Mouse (Mus musculus) kidney, adult 18-20 months (tissue): ENCODE results near the gene Iffo1.
A peak's percentile ranks its signal among the peaks of the same experiment; 100 is the strongest.

Experiments
- DNase-seq: peaks from one replicate; pipeline ENCODE4 v3.0.0; 2021

The Iffo1 gene

GRCm38 (mm10) chr6:125145001-125145400, at the start of gene Iffo1:
TSS of gene Iffo1 (plus strand) at chr6:125145241.
- peak; percentile 90 for DNase-seq

DNA sequence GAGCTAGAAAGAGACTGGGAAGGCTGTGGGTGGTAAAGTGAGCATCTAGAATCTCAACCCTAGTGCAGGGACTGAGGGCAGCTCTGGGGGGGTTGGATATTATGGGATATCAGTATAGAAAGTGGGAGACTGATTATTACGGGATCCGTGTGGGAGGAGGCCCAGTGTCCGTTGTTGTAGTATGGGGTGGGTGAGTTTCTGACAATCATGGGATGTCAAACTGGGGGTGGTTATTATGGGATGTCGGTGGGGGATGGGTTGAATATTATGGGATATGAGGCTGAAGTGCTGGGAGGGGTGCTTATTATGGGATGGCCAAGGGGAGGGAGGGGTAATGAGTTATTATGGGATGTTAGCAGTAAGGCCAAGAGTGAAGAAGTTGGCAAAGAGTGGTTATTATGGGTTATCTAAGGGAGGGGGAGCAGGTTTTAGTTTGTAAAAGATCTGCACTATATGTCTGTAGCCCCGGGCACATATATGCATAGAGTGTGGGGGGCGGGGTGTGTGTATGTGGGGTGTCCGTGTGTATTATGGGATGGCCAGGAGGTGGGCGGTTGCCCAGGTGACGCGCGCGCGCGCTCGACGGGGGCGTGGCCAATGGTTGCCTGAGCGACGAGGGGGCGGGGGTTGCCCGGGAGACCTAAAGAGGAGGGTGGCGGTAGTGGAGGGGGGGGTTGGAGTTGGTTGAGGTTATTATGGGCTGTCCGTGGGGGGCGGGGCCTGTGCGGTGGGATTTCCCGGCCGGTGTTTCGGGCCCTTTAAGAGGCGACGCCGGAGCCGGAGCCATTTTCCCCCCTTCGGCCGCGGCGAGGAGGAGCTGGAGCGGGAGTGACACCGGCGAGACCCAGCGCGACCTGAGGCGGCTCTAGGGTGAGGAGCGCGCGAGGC, 49.4 kb upstream of the Iffo1 start, which contains the start of gene Chd4:
Gene Chd4, plus strand, starts transcription at position 591 of the 888 bp plus-strand sequence.
- peak; percentile 92 for DNase-seq

- DNase-seq, result no peak
Measured at GRCm38 (mm10) chr6:125096279-125096596, 48.8 kb upstream of the Iffo1 start.

GRCm38 (mm10) chr6:125096597-125097345, 48.3 kb upstream of the Iffo1 start:
- DNase-seq, result peak; percentile 71

DNA sequence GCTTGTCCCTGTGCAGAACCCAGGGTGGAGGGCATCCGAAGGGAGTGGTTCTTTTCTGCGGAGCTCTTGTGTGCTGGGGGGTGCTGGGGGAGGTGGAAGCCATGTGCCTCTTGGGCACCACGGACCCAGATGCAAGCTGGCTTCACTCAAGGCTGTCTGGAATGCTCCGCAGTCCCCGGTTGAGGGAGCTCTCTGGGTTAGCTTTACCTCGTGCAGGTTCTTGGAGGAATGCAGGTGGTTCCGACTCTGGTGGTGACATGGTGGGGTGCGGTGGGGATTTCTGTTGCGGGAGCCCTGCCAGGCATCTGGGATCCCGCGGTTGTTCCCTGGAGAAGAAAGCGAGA, 47.7 kb upstream of the Iffo1 start:
- no peak for DNase-seq

DNA sequence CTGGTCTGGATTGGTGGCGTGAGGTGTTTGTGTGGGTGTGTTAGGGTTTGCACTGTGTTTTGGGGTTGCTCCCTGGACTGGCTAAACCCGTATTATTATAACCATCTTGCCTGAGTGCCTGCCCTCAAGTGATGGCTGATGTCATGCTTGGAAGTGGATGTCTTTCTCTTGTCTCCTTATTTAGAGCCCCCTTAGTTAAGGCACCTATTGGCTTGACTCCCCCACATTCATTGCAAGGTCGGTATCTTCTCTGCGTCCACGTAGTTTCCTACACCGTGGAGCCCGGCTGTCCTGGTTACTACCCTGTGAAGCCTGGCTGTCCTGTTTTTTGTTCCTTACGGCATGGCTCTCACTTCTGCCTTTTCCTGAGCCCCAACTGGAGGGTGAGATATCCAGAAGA, 47.1 kb upstream of the Iffo1 start:
- DNase-seq, result no peak

DNA sequence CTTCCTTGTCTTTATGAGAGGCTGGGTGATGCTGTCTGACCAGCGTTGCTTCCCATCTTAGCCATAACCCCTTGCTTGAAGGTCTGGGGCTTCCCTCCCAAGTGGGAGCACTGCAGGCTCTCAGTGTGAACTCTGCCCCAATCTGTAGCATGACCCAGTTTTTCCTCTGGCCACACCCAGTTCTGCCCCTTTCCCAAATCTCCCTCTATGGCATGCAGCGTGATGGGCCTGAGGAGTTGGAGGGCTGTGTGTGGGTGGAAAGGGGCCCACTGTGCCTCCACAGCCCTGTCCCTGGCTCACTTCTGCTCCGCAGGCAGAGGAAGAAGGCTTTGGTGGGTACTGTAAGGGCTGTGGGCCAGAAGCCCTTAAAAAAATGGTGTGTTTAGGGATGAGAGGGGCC, 46.5 kb upstream of the Iffo1 start:
- no peak for DNase-seq

DNA sequence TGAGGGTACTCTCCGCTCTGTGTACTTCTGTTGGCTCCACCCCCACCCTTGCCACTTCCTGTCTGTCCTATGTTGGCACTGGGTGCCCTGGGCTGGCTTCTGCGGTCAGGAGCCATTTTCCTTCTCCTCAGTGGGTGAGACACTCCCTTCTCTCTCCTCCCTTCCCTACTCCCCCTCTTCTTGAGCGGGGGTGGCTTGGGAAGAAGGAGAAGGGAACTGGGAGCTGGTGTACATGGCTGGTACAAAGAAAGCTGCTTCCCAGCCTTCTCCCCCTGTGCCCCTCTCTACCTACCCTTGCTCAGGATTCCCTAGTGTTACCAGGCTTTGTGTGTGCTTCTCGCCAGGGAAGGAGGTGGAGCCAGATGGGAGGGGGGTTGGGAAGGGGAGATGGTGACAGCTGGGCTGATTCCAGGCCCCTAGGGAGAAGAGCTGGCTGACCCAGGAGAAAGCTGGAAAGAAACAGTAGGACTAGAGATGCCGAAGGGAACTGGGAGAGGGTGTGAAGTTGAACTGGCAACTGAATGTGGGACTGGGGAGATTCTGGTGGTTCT, 45.5 kb upstream of the Iffo1 start:
- DNase-seq, result no peak

GRCm38 (mm10) chr6:125101444-125101843, 43.6 kb upstream of the Iffo1 start:
- no peak for DNase-seq

GRCm38 (mm10) chr6:125104223-125104622, 40.8 kb upstream of the Iffo1 start:
- DNase-seq, result no peak

DNA sequence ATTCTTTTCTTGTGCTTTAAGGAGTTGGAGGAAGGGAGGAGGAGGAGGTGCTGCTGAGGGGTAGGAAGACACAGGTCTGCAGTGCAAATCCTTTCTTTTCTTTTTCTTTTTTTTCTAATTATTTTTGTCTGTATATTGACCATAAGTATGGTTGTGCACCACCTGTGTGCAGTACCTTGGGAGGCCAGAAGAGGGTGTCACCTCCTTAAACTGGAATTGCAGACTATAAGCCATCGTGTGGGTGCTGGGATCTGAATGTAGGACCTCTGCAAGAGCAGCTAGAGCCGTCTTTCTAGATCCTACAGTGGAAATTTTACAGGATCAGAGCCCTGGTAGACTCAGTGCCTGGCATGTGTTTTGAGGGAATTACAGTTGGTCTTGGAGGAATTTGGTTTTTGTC, 37.3 kb upstream of the Iffo1 start:
- DNase-seq, result no peak

GRCm38 (mm10) chr6:125109371-125109770, 35.7 kb upstream of the Iffo1 start:
- DNase-seq, result no peak

- peak; percentile 53 for DNase-seq
Measured at GRCm38 (mm10) chr6:125110927-125111326, 34.1 kb upstream of the Iffo1 start.

GRCm38 (mm10) chr6:125112553-125112952, 32.5 kb upstream of the Iffo1 start:
- no peak for DNase-seq

DNA sequence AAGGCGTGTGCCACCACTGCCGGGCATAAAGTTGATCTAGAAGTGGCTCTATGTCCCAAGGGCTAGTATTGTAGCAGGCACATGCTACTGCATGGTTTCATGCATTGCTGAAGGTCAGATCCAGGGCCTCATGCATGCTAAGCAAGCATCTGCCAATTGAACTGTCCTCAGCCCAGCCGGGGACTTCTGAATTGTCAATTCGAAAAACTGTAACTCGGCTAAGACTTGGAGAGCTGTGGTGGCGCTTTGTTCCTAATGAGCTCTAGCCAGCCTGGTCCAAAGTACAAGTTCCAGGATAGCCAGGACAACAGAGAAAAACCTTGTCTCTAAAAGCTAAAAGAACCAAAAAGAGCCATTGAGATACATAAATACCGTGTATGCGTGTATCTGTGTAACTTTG, 25.7 kb upstream of the Iffo1 start:
- DNase-seq, result peak; percentile 34

DNA sequence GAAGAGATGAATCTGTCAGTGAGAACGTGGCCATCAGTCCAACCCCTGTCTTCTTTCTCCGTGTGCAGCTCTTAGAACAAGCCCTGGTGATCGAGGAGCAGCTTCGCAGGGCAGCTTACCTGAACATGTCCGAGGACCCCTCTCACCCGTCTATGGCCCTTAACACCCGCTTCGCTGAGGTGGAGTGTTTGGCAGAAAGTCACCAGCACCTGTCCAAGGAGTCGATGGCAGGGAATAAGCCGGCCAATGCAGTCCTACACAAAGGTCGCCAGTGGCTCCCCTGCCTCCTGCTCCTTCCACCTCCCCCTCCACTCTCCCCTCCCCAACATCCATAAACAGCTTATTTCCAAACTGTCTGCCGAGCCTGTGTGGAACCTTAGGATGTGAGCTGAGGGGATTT, 16.3 kb upstream of the Iffo1 start:
- DNase-seq, result no peak

DNA sequence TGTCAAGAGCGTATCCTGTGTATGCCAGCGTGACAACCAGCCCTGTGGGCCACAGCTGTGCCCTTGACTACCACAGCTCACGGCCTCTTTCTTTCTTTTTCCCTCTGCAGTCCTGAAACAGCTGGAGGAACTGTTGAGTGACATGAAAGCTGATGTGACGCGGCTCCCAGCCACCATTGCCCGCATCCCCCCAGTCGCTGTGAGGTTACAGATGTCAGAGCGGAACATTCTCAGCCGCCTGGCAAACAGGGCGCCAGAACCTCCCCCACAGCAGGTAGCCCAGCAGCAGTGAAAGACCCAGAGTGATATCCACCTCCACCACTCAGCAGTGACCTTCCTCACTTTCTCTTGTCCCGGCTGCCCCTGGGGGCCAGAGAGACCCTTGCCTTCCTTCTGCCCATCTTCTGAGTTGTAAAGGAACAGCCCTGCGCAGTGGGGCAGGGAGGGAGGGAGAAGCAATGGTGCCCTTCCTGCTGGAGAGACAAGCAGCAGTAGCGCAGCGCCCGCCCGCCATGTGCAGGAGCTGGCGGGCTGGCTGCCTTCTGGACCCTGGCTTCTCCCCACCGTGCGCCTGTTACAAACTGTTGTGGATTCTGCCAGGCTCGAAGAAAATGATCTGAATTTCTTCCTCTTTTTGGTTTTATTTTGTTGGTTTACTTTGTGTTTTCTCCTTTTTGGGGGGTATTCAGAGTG, 15.2 kb upstream of the Iffo1 start:
- DNase-seq, result no peak

DNA sequence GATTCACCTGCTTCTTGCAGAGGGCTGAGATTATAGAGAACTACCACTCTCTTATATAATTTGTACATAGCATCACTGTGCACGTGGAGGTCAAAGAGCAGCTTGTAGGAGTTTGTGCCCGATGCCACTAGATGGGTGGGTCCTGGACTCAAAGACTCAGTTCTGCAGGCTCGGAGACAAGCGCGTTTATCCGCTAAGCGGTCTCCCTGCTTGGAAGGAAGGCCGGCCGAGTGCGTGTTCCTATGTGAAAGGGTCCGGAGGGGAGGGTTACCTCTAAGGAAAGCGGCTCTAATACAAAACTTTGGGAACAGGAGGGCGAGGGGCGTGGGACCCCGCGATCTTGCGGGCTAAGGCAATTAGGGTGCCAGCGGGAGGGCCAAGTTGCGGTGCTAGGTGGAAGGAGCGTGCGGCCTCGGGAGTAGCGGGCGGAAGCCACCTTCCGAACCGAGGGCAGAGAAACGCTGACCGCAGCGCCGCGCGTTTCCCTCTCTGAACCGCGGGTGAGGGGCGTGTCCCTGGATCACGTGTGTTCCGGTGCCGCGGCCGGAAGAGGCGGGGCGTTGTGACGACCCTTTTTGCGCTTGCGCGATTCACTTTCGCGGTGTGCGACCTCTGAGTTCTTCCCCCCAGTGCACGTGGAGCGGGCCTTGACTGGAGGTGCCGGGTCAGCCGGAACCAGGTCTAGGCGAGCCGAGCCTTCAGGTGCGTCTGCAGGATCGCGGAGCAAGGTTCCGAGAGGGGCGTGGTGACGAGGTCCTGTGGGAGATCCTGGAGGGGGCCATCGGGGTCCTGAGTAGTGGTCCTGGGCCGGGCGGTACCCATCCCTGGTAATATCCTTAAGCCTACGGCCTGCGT, 13.5 kb upstream of the Iffo1 start, which contains the start of gene Nop2:
Gene Nop2, plus strand, starts transcription at position 608 of the 855 bp plus-strand sequence.
- DNase-seq, result peak; percentile 89

DNA sequence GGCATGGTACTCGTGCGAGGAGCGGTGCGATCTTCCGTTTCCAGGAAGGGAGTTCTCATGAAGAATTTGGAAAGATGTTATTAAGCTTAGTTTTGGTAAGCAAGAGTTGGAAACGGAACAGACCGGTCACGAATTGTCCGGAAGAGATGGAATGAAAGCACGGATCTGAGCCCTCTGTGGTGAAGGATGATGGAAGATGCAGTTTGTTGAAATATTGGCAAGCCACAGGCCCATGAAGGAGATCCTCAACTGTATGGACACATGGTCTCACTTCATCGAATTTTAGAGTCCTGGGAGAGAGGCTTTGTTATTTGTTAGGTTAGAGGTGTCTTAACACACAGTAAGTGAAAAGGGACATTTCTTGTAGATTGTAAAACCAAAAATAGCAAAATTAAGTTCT, 12.6 kb upstream of the Iffo1 start:
- no peak for DNase-seq

DNA sequence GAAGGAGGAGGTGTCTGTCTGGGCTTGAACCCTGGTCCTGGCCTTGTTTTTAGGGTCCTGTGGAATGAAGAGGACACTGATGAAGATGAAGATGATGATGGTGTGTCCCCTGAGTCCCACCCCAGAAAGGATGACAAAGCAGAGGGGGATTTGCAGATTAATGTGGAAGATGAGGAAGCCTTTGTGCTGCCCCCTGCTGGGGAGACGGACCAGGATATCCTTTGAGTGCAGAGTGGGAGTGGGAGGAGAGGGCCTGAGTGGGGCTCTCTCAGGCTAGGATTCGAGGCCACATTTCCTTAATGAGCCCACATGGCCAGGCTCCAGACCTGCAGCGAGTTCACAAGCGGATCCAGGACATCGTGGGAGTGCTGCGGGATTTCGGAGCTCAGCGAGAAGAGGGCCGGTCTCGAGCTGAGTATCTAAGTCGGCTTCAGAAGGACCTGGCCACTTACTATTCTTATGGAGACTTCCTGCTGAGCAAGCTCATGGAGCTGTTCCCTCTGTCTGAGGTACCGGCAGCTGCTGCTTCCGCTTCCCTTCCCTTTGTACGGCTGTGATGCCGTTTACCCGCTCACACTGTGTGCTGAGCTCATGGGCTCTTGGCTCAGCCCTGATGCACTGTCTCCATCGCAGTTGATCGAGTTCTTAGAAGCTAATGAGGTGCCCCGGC, 7.9 kb upstream of the Iffo1 start:
- peak; percentile 45 for DNase-seq

- DNase-seq, result no peak
Measured at GRCm38 (mm10) chr6:125139747-125140146, 5.3 kb upstream of the Iffo1 start.

- DNase-seq, result no peak
Measured at GRCm38 (mm10) chr6:125142436-125142835, 2.6 kb upstream of the Iffo1 start.
